Mouse (Mus musculus) CD4-positive, CD25-positive, alpha-beta regulatory T cell, adult 9 weeks (primary cell): ENCODE measurements around the gene Gm49322. TPM values are rescaled to one million over a fixed set of nuclear protein-coding genes. Genes with fewer than 3 reads are reported as not detected.

Source experiments
- polyA plus RNA-seq: library from polyadenylated mRNA; unstranded; fragments of 100-300 nt; shearing (Covaris generic); gene quantifications from one replicate; pipeline ENCODE4 v1.2.1, GENCODE M21; 2017

Gene Gm49322
- polyA plus RNA-seq = 6.8 TPM

DNA sequence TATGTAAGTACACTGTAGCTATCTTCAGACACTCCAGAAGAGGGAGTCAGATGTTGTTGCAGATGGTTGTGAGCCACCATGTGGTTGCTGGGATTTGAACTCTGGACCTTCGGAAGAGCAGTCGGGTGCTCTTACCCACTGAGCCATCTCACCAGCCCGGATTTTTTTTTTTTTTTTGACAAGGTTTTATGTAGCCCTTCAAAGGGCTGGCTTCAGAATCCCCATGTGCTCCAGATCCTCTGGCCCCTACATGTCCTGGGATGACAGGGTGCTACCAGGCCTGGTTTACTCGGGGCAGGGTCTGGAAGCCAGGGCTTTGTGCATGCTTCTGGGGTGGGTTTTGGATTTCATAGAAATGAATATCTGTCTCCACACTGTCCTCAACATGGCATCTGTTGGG is at the start of gene Gm49322:
Gene Gm49322 (plus strand): TSS at position 301 of the 400 bp plus-strand sequence.

DNA sequence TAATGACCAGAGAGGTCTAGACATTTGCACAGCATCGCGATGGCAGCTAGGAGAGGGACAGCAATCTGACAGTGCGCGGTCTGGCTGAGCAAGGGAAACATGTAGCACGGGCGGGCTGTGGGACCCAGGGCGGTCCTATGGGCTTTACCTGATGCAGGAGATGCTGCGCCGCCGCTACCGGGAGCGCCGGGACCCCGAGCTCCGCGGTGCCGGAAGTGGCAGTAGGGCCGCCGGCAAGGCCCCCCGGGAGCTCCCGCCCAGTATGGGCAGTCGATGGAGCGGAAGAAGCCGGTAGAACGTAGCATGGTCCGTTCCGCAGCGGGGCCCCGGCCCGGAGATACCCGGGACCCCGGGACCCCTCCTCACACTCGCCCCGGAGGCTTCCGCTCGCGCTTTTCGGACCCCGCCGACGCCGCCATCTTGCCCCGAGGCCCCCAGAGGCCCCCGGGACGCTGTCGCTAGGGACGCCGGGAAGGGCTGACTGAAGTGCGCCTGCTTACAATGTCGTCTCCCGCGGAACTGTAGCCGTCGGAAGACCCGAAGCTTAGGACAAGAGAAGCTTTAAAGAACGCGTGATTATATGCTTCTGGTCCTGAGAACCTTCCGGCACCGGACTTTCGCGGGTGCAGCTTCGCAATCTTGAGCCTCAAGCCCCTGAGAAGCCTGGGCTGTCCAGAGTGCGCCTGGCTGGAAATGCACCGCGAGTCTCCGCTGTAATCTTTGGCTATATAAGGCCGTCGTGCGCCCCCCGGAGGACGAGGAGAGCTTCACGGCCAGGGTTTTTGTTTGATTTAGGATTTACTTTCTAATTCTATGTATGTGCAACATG is 44.5 kb upstream of the Gm49322 start, which contains the start of gene Rexo1:
Gene Rexo1 (minus strand): TSS at position 445 of the 829 bp plus-strand sequence.

DNA sequence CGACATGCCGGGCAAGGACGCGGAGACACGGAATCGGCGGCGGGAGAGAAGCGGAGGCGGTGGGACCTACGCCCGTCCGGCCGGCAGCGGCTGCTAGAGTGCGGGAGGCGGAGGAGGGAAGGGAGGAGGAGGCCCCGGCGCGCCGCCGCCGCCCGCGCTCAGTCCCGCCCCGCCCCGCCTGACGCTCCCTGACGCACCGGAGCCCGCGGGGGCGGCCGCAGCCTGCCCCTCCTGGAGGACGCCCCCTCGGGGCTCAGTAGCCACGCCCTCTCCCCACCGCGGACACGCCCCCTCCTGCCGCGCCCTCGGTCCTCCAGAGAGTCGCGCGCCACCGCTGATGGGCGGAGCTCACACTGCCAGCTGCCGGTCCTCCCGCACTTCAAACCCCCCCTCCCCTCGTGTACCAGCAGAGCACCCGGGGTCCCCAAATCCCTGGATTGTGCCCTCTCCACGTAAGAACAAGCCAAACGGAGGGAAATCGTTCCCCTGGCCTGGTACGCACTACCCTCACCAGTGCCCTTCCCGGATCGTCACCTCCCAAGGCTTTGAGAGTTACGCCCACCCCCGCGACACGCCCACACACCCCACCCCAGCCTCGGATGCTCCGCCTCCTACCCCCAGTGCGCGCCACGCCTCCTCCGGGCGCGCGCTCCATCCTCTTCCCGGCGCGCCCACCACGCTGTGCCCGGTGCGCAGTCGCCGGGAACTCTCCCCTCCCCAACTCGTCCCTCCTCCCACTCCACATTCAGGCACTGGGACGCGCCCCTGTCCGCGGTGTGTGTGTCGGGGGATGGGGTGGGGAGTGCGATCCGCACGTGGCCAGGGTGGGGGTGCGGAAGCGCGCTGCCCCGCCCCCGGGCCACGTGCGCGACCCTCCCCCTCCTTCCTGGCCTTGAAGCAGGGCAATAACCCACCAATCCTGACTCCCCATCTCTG is 28.4 kb upstream of the Gm49322 start, which contains the start of gene Klf16:
Gene Klf16 (minus strand): TSS at position 127 of the 936 bp plus-strand sequence.

DNA sequence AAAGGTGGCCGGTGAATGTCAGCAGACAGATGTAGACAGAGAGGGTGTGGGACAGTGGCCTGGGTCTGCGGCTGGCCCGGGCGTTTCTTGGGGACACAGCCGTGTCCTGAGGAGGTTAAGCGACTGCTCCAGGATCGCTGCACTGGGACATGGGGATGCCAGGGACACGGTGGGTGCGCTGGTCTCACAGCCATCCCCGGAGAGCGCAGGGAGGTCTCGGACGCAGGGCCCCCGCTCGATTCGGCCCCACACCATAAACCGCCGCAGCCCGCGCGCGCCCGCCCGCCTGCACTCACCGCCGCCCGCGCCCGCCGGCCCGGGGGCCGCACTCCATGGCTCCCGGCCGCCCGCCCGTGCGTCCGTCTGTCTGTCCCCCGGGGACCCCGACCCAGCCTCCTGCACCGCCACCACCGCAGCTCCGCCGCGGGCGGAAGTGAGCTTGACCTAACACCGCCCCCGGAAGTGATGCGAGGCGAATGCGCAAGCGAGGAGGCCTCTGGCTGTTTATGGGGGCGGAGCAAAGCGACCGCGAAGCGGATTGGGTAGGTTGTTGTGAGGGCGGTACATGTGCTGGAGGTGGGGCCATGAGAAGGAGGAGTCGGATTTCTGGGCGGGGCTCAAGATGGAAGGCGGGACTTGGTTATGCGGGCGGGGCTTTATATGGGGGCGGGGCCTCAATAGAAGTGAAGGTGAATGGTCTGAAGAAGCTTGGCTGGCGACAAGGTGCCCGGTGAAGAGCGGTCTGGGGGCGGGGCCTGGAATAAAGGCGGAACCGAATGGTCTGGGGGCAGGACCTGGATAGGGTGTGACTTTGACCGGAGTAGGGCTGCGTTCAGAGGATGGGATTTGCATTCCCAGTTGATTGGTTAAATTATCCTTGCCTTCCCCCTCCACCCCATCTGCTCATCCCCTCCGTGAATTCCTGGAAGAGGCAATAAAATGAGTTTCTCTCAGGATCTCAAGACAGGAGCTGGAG is 15.7 kb upstream of the Gm49322 start, which contains the start of gene Abhd17a:
Gene Abhd17a (minus strand): TSS at position 463 of the 976 bp plus-strand sequence.

DNA sequence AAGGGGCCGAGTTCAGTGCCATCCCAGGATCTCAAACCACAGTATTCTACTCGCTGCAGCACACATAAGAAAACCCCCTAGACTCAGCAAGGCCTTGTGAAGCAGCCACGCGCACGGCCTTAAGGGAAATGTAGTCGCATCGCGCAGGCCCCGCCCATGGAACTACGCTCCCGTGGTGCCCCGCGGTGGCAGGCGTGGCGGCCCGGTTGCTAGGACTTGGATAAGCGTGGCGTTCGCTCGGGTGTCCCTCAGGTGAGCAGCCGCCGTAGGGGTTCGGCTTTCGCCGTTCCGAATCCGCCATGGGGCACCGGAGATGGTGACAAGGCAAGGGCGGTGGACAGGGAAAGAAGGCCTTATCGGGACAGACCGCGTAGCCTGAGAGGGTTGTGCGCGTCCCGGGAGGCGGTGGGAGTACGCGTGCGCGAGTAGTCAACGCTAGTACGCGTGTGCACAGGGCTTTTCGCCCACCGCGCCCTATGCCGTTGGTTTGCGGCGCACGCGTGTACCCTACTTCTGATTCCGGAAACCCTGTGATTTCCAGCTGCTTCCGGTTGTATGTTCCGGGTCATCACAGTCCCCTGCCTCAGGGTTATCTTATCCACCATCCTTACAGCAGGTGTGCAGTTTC is 3.0 kb upstream of the Gm49322 start, which contains the start of the genes Scamp4 and Adat3:
Gene Scamp4 (plus strand): TSS at position 175 of the 628 bp plus-strand sequence.
Gene Adat3 (plus strand): TSS at position 183 of the 628 bp plus-strand sequence.

DNA sequence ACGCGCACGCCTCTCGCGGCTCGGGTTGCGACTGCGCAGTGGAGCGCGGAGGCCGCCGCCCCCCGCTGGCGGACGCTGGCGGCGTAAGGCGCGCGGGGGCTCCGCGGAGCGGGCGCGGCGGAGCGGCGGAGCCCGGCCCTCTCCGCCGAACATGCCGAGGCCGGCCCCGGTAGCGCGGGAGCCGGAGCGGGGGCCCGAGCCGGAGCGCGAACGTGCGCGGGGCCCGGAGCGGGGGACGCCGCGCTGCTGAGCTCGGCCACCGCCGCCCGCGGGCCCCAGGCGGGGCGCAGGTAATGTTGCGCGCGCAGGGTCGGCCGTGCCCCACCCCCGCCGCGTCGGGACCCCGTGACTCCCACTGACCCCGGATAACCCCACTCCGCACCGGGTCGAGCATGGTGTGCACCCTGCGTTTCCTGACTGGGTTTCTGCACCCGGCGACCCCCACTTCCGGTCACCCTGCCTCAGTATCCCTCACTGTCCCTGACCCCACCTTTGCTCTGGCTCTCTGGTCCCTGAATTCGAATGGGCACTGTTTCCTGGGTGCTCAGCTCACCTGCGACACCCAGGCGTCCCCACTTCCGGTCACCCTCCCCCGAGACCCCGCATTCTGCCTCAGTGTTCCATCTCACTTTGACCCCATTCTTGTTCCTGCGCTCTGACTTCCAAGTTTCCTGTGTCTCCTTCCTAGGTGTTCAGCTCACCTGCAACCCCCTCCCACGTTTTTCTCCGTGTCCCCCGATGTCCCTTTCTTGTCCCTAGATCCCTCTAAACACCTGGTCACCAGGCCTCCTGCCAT is 17.0 kb downstream of the Gm49322 start, which contains the start of gene Csnk1g2:
Gene Csnk1g2 (plus strand): TSS at position 178 of the 796 bp plus-strand sequence.

DNA sequence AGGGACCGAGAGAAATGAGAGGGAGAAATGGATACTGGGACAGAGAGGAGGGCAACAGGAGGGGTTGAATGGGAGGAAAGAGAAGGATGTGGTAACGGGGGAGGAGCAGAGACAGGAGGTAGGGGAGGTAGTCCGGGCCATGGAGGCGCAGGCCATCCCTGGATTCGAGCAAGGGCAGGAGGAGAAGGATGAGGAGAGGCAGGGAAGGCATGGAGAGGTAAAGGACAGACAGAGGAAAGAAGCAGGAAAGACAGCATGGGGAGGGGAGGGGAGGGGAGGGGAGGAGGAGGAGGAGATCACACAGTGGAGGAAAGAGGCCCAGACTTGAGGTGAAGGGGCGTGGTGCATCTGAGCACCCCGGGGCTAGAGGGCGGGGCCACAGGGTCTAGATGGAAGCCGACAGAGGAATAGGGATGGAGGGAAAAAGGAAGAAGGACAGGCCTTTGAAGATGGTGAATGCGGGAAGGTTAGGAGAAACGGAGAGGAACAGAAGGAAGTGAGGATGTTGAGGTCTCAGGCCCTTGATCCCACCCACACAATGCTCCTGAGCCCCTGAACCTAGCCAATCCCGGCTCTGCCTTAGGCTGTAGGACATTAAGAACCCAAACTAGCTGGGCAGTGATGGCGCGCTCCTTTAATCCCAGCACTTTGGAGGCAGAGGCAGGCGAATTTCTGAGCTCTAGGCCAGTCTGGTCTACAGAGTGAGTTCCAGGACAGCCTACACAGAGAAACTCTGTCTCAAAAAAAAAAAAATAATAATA is 51.2 kb downstream of the Gm49322 start, which contains the start of gene Btbd2:
Gene Btbd2 (minus strand): TSS at position 209 of the 761 bp plus-strand sequence.

Other genes starting within 250 kb of the Gm49322 start
- not detected for gene Plk5, start 249.6 kb upstream of the Gm49322 start, polyA plus RNA-seq
- gene Mex3d, start 218.4 kb upstream of the Gm49322 start, polyA plus RNA-seq = 0.21 TPM
- 25.0 TPM for gene Mbd3, start 206.5 kb upstream of the Gm49322 start, polyA plus RNA-seq
- 318 TPM for gene Uqcr11, start 199.2 kb upstream of the Gm49322 start, polyA plus RNA-seq
- 15.8 TPM for gene Tcf3, start 172.4 kb upstream of the Gm49322 start, polyA plus RNA-seq
- gene Onecut3, start 111.2 kb upstream of the Gm49322 start, polyA plus RNA-seq = not detected
- not detected for gene Atp8b3, start 66.9 kb upstream of the Gm49322 start, polyA plus RNA-seq
- gene Rexo1, start 44.5 kb upstream of the Gm49322 start, polyA plus RNA-seq = 38.4 TPM
- gene Klf16, start 28.7 kb upstream of the Gm49322 start, polyA plus RNA-seq = 0.87 TPM
- gene Abhd17a, start 15.7 kb upstream of the Gm49322 start, polyA plus RNA-seq = 23.8 TPM
- 128 TPM for gene Scamp4, start 3.1 kb upstream of the Gm49322 start, polyA plus RNA-seq
- gene Adat3, start 3.1 kb upstream of the Gm49322 start, polyA plus RNA-seq = 5.2 TPM
- 9.4 TPM for gene Csnk1g2, start 16.8 kb downstream of the Gm49322 start, polyA plus RNA-seq
- gene Btbd2, start 51.0 kb downstream of the Gm49322 start, polyA plus RNA-seq = 4.2 TPM
- 15.4 TPM for gene Mknk2, start 72.1 kb downstream of the Gm49322 start, polyA plus RNA-seq
- gene Mob3a, start 96.0 kb downstream of the Gm49322 start, polyA plus RNA-seq = 385 TPM
- gene Izumo4, start 96.2 kb downstream of the Gm49322 start, polyA plus RNA-seq = 188 TPM
- gene Ap3d1, start 136.2 kb downstream of the Gm49322 start, polyA plus RNA-seq = 34.9 TPM
- 7.6 TPM for gene Dot1l, start 149.2 kb downstream of the Gm49322 start, polyA plus RNA-seq
- gene Sf3a2, start 192.2 kb downstream of the Gm49322 start, polyA plus RNA-seq = 98.7 TPM
- gene Plekhj1, start 192.6 kb downstream of the Gm49322 start, polyA plus RNA-seq = 166 TPM
- gene Amh, start 199.2 kb downstream of the Gm49322 start, polyA plus RNA-seq = not detected
- not detected for gene Jsrp1, start 207.5 kb downstream of the Gm49322 start, polyA plus RNA-seq
- gene Oaz1, start 220.6 kb downstream of the Gm49322 start, polyA plus RNA-seq = 2,307 TPM
- gene Lingo3, start 238.0 kb downstream of the Gm49322 start, polyA plus RNA-seq = not detected
- 236 TPM for gene Lsm7, start 249.2 kb downstream of the Gm49322 start, polyA plus RNA-seq
- gene Sppl2b, start 249.3 kb downstream of the Gm49322 start, polyA plus RNA-seq = 35.5 TPM